Mouse (Mus musculus) ovary, postnatal 36 days (tissue): ENCODE data around the gene Gars.

Experiments used
- DNase-seq: peaks from one replicate; pipeline ENCODE4 v3.0.0; 2022; ENCODE audit warnings: low spot score, mixed read lengths

Gene Gars

GRCm38 (mm10) chr6:55093431-55094146, 55.8 kb downstream of the Gars start:
- no peak for DNase-seq

DNA sequence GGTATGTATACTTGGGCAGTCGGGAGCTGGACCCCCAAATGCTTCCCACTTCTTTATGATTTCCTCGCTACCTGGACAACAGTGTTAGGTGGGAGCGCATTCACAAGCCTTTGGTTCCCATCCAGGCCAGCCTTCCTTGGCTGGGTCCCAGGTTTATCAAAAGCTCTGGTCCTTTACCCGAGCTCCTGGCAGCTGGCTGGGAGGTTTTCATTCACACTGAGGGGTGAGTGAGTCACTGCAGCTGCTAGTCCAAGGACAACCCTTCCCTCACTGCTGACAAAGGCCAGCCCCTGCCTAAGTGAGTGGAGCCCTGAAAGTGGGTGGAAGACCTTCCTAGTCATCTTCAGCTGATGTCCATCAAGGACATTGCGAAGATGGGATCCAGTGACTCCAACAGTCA, 60.2 kb downstream of the Gars start:
- DNase-seq, result peak; percentile 53

DNA sequence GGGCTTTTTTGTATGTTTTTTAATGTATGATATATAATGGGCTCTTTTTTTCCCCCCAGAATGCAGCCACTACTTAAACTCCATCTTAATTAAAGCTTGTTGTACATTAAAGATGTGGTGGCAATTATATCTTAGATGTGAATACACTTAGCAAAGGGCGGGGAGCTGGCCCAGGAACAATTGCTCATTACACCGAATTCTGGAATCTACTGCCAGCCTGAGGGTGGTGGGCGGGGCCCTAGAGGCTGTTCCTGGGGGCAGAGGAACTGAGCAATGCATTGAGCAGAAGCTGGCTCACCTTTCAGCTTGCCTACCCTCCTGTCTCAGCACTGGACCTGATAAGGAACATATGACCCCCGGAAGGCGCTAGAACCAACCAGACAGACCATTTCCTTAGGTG, 60.8 kb downstream of the Gars start:
- no peak for DNase-seq

DNA sequence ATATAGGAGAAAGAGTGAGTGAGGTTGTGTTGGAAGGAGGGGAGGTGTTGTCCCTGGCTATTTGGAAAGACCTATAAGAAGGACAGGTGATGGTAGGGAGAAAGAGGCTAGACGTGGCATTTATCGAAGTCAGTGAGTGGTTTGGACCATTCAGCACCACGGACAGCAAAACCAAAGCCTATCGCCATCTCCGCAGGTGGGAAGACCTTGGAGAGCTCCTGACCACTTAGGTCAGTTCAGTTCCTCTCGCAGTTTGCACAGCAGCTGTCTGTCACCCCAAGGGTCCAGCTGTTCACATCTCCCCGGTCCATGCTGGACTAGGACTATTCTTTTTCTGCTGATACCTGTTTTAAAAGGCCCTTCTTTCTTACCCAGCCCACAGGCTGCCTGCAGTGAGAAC, 70.6 kb downstream of the Gars start:
- DNase-seq, result peak; percentile 31

GRCm38 (mm10) chr6:55117325-55118109, 79.7 kb downstream of the Gars start:
- peak; percentile 14 for DNase-seq

DNA sequence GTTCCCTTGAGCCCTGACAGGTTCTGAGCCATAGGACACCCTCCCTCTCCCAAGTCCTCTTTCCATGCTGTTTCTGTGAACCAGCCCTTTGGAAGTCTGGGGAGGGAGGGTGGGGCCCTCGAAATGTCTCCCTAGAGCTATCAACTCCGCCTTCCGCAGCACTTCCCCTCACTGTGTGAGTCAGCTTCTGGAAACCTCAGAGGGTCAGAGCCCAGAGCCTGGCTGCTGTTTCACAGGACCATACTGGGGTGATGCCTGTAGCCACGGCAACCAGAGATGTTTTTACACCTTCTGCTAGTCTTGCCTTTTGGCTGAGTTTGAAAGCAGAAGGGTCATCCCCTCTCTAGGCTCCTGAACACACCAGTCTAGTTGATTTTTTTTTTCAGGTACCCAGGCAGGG, 85.2 kb downstream of the Gars start:
- no peak for DNase-seq

DNA sequence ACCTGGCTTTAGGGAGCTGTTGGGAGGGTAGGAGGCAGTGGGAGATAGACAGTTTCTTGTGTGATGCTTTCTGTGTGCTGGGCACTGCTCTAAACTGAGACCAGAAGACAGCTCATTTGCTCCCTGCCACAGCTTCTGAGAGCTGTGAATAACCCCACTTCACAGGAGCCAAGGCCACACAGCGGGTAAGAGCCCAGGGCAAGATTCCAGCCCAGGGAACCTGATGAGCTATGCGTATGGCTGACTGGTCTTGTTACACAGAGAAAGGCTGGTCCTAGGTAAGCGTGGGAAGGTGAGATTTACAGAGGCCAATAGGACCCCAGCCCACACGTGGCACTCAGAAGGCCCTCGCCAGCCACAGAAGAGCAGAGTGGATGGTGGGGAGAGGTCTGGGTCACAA, 88.8 kb downstream of the Gars start:
- DNase-seq, result no peak

DNA sequence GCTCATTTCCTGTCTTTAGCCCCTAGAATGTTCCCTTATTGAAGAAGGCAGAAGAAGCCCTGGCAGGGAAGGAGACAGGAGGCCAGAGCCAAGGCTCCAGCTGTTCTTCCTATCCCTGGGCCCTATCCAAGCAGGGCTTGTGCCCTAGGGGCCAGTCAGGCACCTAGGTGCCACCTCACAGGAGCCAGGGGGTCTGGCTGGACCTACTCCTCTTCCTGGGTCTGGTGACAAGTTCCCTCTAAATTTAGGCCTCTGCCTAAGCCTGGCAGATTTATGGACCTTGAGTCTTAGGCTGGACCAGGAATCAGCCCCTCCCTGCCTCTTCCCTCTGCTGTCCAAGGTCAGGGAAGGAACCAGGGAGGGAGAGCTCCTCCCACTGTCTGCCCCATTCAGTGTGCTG, 90.6 kb downstream of the Gars start:
- DNase-seq, result peak; percentile 8
